Mouse (Mus musculus) liver, postnatal 0 days (tissue): ENCODE measurements at regions not wholly inside any gene's neighbourhood (a gene's known extent, or its start where the extent isn't known, plus 50 kb on each side); places are given as distances from the start of the nearest gene placed in this dataset.
"Not testable (repeated sequence)": the region's sequence is repeated elsewhere in the genome, so short reads cannot be mapped to it uniquely, and the experiment has no call there.

Experiments used
- ATAC-seq: fragments of 200-750 bp; cut with Nextera tagmentation; 2 replicates; pipeline ENCODE4 v1.8.0; 2017; ENCODE audit warnings: mild to moderate bottlenecking, moderate library complexity
- DNase-seq: peaks from one replicate; pipeline ENCODE4 v3.0.0-alpha.2; 2016
- H3K27ac ChIP-seq: fragments of 300-500 bp; sonication (generic); 2 replicates; pipeline ENCODE4 v1.5.1; 2014; ENCODE audit warnings: antibody characterized with exemption, moderate library complexity, mild to moderate bottlenecking, low read depth
- H3K27me3 ChIP-seq: fragments of 300-500 bp; sonication (generic); 2 replicates; pipeline ENCODE4 v1.6.1; 2014; ENCODE audit warnings: low read length, control low read depth, mixed read lengths; ENCODE audit not compliant: insufficient read depth
- H3K36me3 ChIP-seq: fragments of 300-500 bp; sonication (generic); replicated peaks from 2 replicates; pipeline ENCODE4 v1.6.1; 2014; ENCODE audit warnings: mild to moderate bottlenecking, control low read depth, low read length, moderate library complexity, mixed read lengths; ENCODE audit not compliant: insufficient read depth
- H3K4me1 ChIP-seq: fragments of 300-500 bp; sonication (generic); 2 replicates; pipeline ENCODE4 v1.6.1; 2014; ENCODE audit warnings: antibody characterized with exemption, mild to moderate bottlenecking, control low read depth; ENCODE audit not compliant: insufficient read depth
- H3K4me2 ChIP-seq: fragments of 300-500 bp; sonication (generic); 2 replicates; pipeline ENCODE4 v1.6.1; 2014; ENCODE audit warnings: low read depth, mild to moderate bottlenecking, low read length, moderate library complexity, mixed read lengths
- H3K4me3 ChIP-seq: fragments of 300-500 bp; sonication (generic); 2 replicates; pipeline ENCODE4 v1.5.1; 2014; ENCODE audit warnings: low read depth, low read length
- H3K9ac ChIP-seq: fragments of 300-500 bp; sonication (generic); replicated peaks from 2 replicates; pipeline ENCODE4 v1.6.1; 2014; ENCODE audit warnings: mild to moderate bottlenecking, moderate library complexity
- H3K9me3 ChIP-seq: fragments of 300-500 bp; sonication (generic); 2 replicates; pipeline ENCODE4 v1.6.1; 2016; ENCODE audit warnings: mild to moderate bottlenecking, control low read depth, low read length, mixed read lengths
- CTCF ChIP-seq: sonication (generic); IDR thresholded peaks from 2 replicates; pipeline ENCODE4 v1.5.1; 2016; ENCODE audit warnings: antibody characterized with exemption, low read depth
- EP300 ChIP-seq: IDR thresholded peaks from 2 replicates; pipeline ENCODE4 v1.6.1; 2016; ENCODE audit warnings: antibody characterized with exemption, low read depth, mild to moderate bottlenecking
- WGBS: fragments of 180-500 bp; shearing (Covaris S2); extraction: QIAGEN DNeasy Blood & Tissue Kit; methylation state at CpG from one replicate; pipeline ENCODE4 v1.1.7; 2014; ENCODE audit not compliant: insufficient replicate concordance; 5-methylcytosine and 5-hydroxymethylcytosine counted together

DNA sequence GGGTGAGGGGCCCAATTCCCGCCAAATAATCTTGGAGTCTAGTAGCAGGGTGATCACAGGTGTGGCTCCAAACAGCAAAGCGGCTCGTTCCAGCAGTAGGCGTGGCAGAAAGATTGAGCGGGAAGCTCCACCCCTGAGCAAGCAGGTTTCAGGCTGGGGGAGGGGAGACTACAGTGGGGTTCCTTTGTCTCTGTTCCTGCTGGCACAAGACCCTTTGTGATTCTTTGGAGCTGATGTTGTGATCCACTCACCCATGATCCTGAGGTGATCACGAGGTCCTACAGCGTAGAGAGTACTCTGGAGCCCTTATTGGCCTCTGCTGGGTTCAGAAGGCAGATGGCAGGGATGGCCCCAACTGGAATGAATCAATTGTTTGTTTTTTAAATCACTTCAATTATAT, 318.7 kb downstream of the Casp12 start:
- ATAC-seq (no peak), DNase-seq (no peak)
- Histone ChIP-seq H3K4me1 (no peaks in the 10 kb centered on the region), H3K36me3 (no peaks in the 10 kb centered on the region), H3K4me2 (no peak overlapping the region), H3K9ac (no peak overlapping the region), H3K27me3 (no peaks in the 10 kb centered on the region), H3K27ac (no peak overlapping the region), H3K4me3 (no peak overlapping the region), H3K9me3 (no peaks in the 10 kb centered on the region)
- WGBS = 84% methylated on average over 7 of the region's 7 CpGs
- TF ChIP-seq EP300 = no peak
- TF ChIP-seq CTCF = no peak

GRCm38 (mm10) chr9:5673551-5673950, 328.3 kb downstream of the Casp12 start:
- no peaks in the 10 kb centered on the region for H3K36me3 ChIP-seq
- no peak for TF ChIP-seq EP300
- no peak for TF ChIP-seq CTCF
- H3K4me2 ChIP-seq = no peak overlapping the region
- no peaks in the 10 kb centered on the region for H3K9me3 ChIP-seq
- 66% methylated on average over 4 of the region's 4 CpGs for WGBS
- H3K27me3 ChIP-seq = no peaks in the 10 kb centered on the region
- DNase-seq (no peak), ATAC-seq (no peak)
- H3K27ac ChIP-seq = no peak overlapping the region
- no peaks in the 10 kb centered on the region for H3K4me1 ChIP-seq
- H3K4me3 ChIP-seq = no peak overlapping the region
- H3K9ac ChIP-seq = no peak overlapping the region

- no peak for DNase-seq
- 66% methylated on average over 3 of the region's 3 CpGs for WGBS
- TF ChIP-seq CTCF (no peak), EP300 (no peak)
- no peak overlapping the region for H3K9ac ChIP-seq
- no peak overlapping the region for H3K4me3 ChIP-seq
- H3K4me1 ChIP-seq = no peaks in the 10 kb centered on the region
- no peak overlapping the region for H3K27ac ChIP-seq
- ATAC-seq = no peak
- H3K9me3 ChIP-seq = no peaks in the 10 kb centered on the region
- H3K4me2 ChIP-seq = no peak overlapping the region
- no peaks in the 10 kb centered on the region for H3K36me3 ChIP-seq
- H3K27me3 ChIP-seq = no peaks in the 10 kb centered on the region
These were observed 363.3 kb downstream of the Casp12 start for GRCm38 (mm10) chr9:5708482-5708881.

GRCm38 (mm10) chr9:5709480-5709879, 364.2 kb downstream of the Casp12 start:
- no peak for TF ChIP-seq CTCF
- TF ChIP-seq EP300 = no peak
- WGBS = 58% methylated on average over 2 of the region's 2 CpGs
- ATAC-seq (no peak), DNase-seq (no peak)
- H3K4me3 ChIP-seq = no peak overlapping the region
- no peak overlapping the region for H3K27ac ChIP-seq
- no peaks in the 10 kb centered on the region for H3K4me1 ChIP-seq
- no peaks in the 10 kb centered on the region for H3K27me3 ChIP-seq
- H3K9me3 ChIP-seq = no peaks in the 10 kb centered on the region
- no peaks in the 10 kb centered on the region for H3K36me3 ChIP-seq
- H3K4me2 ChIP-seq = no peak overlapping the region
- H3K9ac ChIP-seq = no peak overlapping the region

DNA sequence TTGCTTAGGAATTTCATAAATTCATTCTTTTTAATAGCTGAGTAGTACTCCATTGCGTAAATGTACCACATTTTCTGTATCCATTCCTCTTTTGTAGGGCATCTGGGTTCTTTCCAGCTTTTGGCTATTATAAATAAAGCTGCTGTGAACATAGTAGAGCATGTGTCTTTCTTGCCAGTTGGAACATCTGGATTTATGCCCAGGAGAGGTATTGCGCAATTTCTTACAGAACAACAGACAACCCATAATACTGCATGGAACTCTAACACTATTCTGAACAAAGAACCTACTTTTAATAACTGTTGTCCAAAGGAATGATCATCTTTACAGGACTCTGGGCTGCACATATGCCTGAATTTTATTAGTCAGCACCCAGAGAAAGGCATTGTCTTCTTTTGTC, 373.4 kb downstream of the Casp12 start:
- not testable (repeated sequence) for H3K4me3 ChIP-seq, H3K9me3 ChIP-seq, H3K4me1 ChIP-seq, H3K27me3 ChIP-seq, H3K27ac ChIP-seq, H3K4me2 ChIP-seq, DNase-seq, H3K9ac ChIP-seq, H3K36me3 ChIP-seq, ATAC-seq
- WGBS = 83% methylated on average over 2 of the region's 2 CpGs

DNA sequence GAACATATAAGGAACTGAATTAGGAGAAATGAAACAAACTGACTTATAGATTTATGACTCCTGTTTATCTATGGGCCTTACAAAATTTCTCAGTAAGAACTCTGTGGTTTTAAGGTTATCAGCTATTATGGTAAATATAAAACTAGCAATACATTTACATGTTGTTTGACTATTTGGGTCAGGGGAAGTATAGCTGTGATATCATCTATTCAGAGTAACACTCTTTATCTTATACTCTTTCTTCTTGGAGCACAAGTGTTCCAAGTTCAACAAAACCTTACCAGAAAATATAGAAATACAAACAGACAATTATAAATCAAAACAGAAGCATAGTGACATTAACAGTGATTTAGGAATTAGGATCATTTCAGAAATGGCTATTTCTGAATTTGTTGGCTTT, 383.6 kb downstream of the Casp12 start:
- H3K36me3 ChIP-seq = no peaks in the 10 kb centered on the region
- DNase-seq (no peak), ATAC-seq (no peak)

GRCm38 (mm10) chr9:5752686-5753301, 407.6 kb downstream of the Casp12 start:
- ATAC-seq = no peak
- no peaks in the 10 kb centered on the region for H3K9me3 ChIP-seq
- TF ChIP-seq EP300 = no peak
- TF ChIP-seq CTCF = no peak

More for the DNA sequence above, 383.6 kb downstream of the Casp12 start:
- H3K27ac ChIP-seq = no peak overlapping the region
- no peak overlapping the region for H3K9ac ChIP-seq
- TF ChIP-seq CTCF (no peak), EP300 (no peak)
- no peaks in the 10 kb centered on the region for H3K9me3 ChIP-seq
- no peaks in the 10 kb centered on the region for H3K4me1 ChIP-seq
- H3K4me2 ChIP-seq = no peak overlapping the region
- no peaks in the 10 kb centered on the region for H3K27me3 ChIP-seq
- H3K4me3 ChIP-seq = no peak overlapping the region

More at GRCm38 (mm10) chr9:5752686-5753301, 407.6 kb downstream of the Casp12 start:
- Histone ChIP-seq H3K27ac (no peak overlapping the region), H3K27me3 (no peaks in the 10 kb centered on the region), H3K36me3 (no peaks in the 10 kb centered on the region), H3K4me3 (no peak overlapping the region), H3K9ac (no peak overlapping the region), H3K4me2 (no peak overlapping the region), H3K4me1 (no peaks in the 10 kb centered on the region)
- DNase-seq = no peak
